Mouse (Mus musculus) spleen, adult 2 months (tissue): ENCODE data around the gene Fzr1.

ENCODE experiments used
- CTCF ChIP-seq: fragments of 200-500 bp; IDR thresholded peaks from 2 replicates; pipeline ENCODE4 v1.5.1; 2011; ENCODE audit warnings: mild to moderate bottlenecking, inconsistent platforms; ENCODE audit not compliant: insufficient read depth, insufficient read length, insufficient replicate concordance; ENCODE audit errors: extremely low read depth
- POLR2A ChIP-seq: fragments of 200-500 bp; IDR thresholded peaks from 2 replicates; pipeline ENCODE4 v1.6.1; 2011; ENCODE audit warnings: low read depth, low read length, inconsistent platforms

DNA sequence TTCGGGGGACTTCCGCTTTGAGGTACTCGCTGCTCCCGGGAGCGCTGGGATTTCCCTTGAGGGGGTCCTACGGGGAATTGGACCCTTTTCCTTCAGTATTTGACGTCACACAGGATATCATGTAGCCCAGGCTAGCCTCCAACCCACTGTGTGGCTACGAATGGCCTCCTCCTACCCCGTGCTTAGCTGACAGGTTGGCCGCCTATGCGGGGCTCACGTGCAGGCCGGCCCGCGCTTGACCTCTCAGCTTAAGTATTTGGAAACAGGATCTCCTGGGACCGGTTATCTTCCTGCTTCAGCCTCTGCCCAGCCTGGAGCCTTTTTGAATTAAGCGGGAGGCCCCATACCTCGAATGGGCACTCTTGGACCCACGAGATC, 6.3 kb upstream of the Fzr1 start:
- no peak for TF ChIP-seq CTCF
- TF ChIP-seq POLR2A: no peak
